Mouse (Mus musculus): ENCODE data around the gene Syde2.

DNA sequence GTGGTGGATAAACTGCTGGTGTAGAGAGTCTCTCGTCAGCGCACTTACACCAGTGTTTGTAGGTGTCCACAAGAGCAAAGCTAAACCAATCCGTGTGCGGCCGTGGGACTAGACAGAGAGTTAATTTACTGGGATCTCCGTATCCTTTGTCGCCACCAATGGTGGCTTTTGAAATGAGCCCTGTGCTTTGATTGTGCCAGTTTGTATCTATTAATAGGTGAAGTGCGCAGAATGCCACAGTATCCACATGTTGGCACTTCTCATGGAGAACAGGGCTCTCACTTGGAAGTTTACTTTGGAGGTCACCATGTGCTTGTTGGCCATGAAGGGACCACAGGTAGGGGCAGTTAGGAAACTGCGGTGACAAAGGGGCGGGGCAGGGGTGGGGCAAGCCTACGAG, 53.7 kb downstream of the Syde2 start:
- TF ChIP-seq CTCF (IDR thresholded peaks at IDR 0.05; ENCODE audit: low read depth), result peak; percentile 13; the same call in 1 of the 2 replicates
- TF ChIP-seq EP300 (IDR thresholded peaks at IDR 0.05; ENCODE audit: low read depth), result peak; percentile 56; the same call in 1 of the 2 replicates
